Mouse (Mus musculus) testis, adult 2 months (tissue): ENCODE results near the gene Fyttd1.

Source experiments
- CTCF ChIP-seq: fragments of 200-500 bp; IDR thresholded peaks from 2 replicates; pipeline ENCODE4 v1.5.1; 2012; ENCODE audit warnings: low read depth, mild to moderate bottlenecking, inconsistent platforms, low read length, moderate library complexity; ENCODE audit not compliant: control insufficient read depth, insufficient read depth, insufficient replicate concordance
- POLR2A ChIP-seq: fragments of 200-500 bp; IDR thresholded peaks from 2 replicates; pipeline ENCODE4 v1.6.1; 2012; ENCODE audit warnings: low read depth, mild to moderate bottlenecking, inconsistent platforms, low read length, moderate library complexity; ENCODE audit not compliant: control insufficient read depth

DNA sequence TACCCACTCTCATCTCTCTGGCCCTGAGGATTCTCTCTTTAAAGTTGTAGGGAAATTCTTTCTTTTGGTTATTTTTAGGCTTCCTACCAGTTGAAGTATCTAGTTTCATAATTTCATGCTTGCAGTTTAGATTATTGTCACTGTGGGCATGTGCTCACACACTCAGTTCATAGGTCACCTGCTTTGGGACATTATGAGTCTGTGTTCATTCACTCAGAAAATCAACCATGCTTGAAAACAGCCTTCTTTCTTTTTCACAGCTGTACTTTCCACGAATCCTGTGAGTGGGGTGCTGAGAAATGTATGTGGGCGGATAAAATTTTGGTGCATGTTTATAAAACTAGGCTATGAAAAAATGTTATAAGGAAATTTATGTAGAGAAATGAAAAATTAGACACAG lies 57.2 kb downstream of the Fyttd1 start:
- TF ChIP-seq CTCF (no peak), POLR2A (no peak)
